In the genomic region with DNA sequence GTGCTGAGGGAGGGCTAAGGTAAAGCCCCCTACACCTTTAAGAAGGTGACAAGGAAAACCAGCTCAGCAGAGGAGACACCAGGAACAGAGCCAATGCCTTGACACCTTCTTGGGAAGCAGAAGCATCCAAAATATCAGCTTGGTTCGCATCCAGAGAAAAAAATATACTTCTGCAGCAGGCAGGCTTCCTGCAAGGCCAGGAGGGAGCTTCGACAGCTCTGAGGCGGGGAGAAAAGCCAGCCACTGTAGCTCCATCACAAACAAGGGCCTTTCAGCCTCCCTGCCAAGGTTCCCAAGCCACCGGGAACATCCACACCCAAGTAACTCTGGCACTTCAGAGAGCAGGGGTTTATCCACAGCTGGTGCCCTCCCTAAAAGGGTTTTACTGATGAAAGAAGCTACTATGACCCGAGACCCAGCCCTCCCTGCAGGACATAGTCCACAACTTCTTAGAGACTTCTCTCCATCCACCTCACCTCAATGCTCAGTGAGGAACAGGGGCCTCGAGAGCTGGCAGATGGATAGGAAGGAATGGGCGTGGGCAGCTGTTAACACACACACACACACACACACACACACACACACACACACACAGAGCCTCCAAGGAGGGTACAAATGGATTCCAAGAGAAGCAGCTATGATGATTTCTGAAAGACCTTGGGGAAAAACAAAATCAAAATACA, we compare ENCODE assay signal across 12 mouse cellular contexts.
A peak's percentile ranks its signal among the peaks of the same experiment; 100 is the strongest.
DNase-seq lines count a peak whose midpoint lies in the region; ATAC-seq and TF ChIP-seq lines count a peak whose summit lies in the region.
"Had no signal": no experiment of that assay in that cellular context is flagged by ENCODE, and none has a peak within 500 bp of the region (broad histone marks: within the 10 kb centered on the region; RNA-seq: fewer than 3 reads in every experiment).

No protein-coding gene starts in this region.

- peaks cover 12% of the 10 kb centered on the region for H3K4me1 ChIP-seq in intestine, embryonic 16.5 days (ENCODE audit: control insufficient read depth, insufficient read depth, low read length)
- 0 out of 2 replicates have a peak, but pooled peaks cover 4% of the 10 kb centered on the region for H3K4me1 ChIP-seq in intestine, postnatal 0 days (replicated peaks; ENCODE audit: control insufficient read depth, insufficient read depth, low read length)
- H3K4me1 ChIP-seq in embryonic facial prominence, embryonic 15.5 days, result peaks cover 27% of the 10 kb centered on the region

- intact Hi-C loops in heart, postnatal 14 days (cut with DNase I), result no loop called here

- H3K4me2 ChIP-seq in intestine, embryonic 16.5 days (ENCODE audit: low read depth, low read length), result no peak overlapping the region
- no peak overlapping the region for H3K4me2 ChIP-seq in intestine, postnatal 0 days (replicated peaks; ENCODE audit: low read depth)
- H3K4me2 ChIP-seq in embryonic facial prominence, embryonic 15.5 days (replicated peaks), result no peak overlapping the region
- H3K4me2 ChIP-seq: hindbrain, embryonic 15.5 days had no signal

- H3K27me3 ChIP-seq in intestine, embryonic 16.5 days (replicated peaks; ENCODE audit: control insufficient read depth, insufficient read depth, low read length), result no peaks in the 10 kb centered on the region
- no peaks in the 10 kb centered on the region for H3K27me3 ChIP-seq in intestine, postnatal 0 days (replicated peaks; ENCODE audit: control insufficient read depth, insufficient read depth, low read length)
- H3K27me3 ChIP-seq in embryonic facial prominence, embryonic 15.5 days, result no peaks in the 10 kb centered on the region
- H3K27me3 ChIP-seq: hindbrain, embryonic 15.5 days; megakaryocyte, embryonic 14.5 days had no signal

- H3K27ac ChIP-seq in intestine, embryonic 16.5 days (ENCODE audit: low read length), result no peak overlapping the region
- no peak overlapping the region for H3K27ac ChIP-seq in intestine, postnatal 0 days (ENCODE audit: low read depth, low read length)
- peak overlapping the region; percentile 14; the same call in 1 of the 2 replicates for H3K27ac ChIP-seq in embryonic facial prominence, embryonic 15.5 days (replicated peaks)
- H3K27ac ChIP-seq: hindbrain, embryonic 15.5 days had no signal

- TF ChIP-seq CTCF in intestine, postnatal 0 days (IDR thresholded peaks at IDR 0.05; ENCODE audit: low read depth), result no peak

- ATAC-seq in intestine, embryonic 16.5 days, result peak; percentile 13; the same call in 1 of the 2 replicates
- no peak for ATAC-seq in intestine, postnatal 0 days
- ATAC-seq in embryonic facial prominence, embryonic 15.5 days (ENCODE audit: insufficient number of reproducible peaks, low FRiP score, low TSS enrichment, low read depth), result no peak

- H3K4me3 ChIP-seq in intestine, embryonic 16.5 days (ENCODE audit: low read length), result no peak overlapping the region
- H3K4me3 ChIP-seq in intestine, postnatal 0 days (ENCODE audit: low read depth, low read length), result no peak overlapping the region
- no peak overlapping the region for H3K4me3 ChIP-seq in embryonic facial prominence, embryonic 15.5 days (replicated peaks)
- H3K4me3 ChIP-seq: erythroblast, embryonic 14.5 days; hindbrain, embryonic 15.5 days; megakaryocyte, embryonic 14.5 days had no signal

- H3K9me3 ChIP-seq in intestine, embryonic 16.5 days (ENCODE audit: control insufficient read depth, low read length), result no peaks in the 10 kb centered on the region
- H3K9me3 ChIP-seq in intestine, postnatal 0 days (ENCODE audit: control insufficient read depth), result no peaks in the 10 kb centered on the region
- no peaks in the 10 kb centered on the region for H3K9me3 ChIP-seq in embryonic facial prominence, embryonic 15.5 days (replicated peaks)
- H3K9me3 ChIP-seq: hindbrain, embryonic 15.5 days; megakaryocyte, embryonic 14.5 days had no signal

- H3K36me3 ChIP-seq in intestine, embryonic 16.5 days (ENCODE audit: control insufficient read depth, insufficient read depth, low read length), result no peaks in the 10 kb centered on the region
- no peaks in the 10 kb centered on the region for H3K36me3 ChIP-seq in intestine, postnatal 0 days (ENCODE audit: control insufficient read depth, insufficient read depth)
- no peaks in the 10 kb centered on the region for H3K36me3 ChIP-seq in embryonic facial prominence, embryonic 15.5 days
- H3K36me3 ChIP-seq: hindbrain, embryonic 15.5 days had no signal

- no peak overlapping the region for H3K9ac ChIP-seq in intestine, embryonic 16.5 days (ENCODE audit: low read depth, low read length)
- no peak overlapping the region for H3K9ac ChIP-seq in intestine, postnatal 0 days (ENCODE audit: low read depth, low read length)
- no peak overlapping the region for H3K9ac ChIP-seq in embryonic facial prominence, embryonic 15.5 days
- H3K9ac ChIP-seq: hindbrain, embryonic 15.5 days had no signal

- 41% methylated on average over 7 of the region's 7 CpGs for WGBS in intestine, embryonic 16.5 days
- WGBS in intestine, postnatal 0 days, result 46% methylated on average over 7 of the region's 7 CpGs
- WGBS in embryonic facial prominence, embryonic 15.5 days, result 48% methylated on average over 7 of the region's 7 CpGs

- peak; percentile 5 to 34 for DNase-seq in heart, postnatal 14 days
- peak; percentile 24 for DNase-seq in lung, postnatal 14 days
- no peak for DNase-seq in kidney, postnatal 36 days
- no peak for DNase-seq in cerebellum, postnatal 4 days (ENCODE audit: low spot score in 2 of 2)
- DNase-seq in layer of hippocampus, adult 8-10 months (ENCODE audit: low spot score in 2 of 2), result no peak
- DNase-seq: layer of hippocampus, adult 9-11 months had no signal

Comparison
In these comparisons a context has a peak if more than half of its experiments do, and no peak if none do; other contexts are left out.
1. DNase-seq: peak in heart, postnatal 14 days (2 of 2) and lung, postnatal 14 days (single experiment); none in kidney, postnatal 36 days (0 of 2), cerebellum, postnatal 4 days (0 of 2) and layer of hippocampus, adult 8-10 months (0 of 2).